Mouse (Mus musculus) right cerebral cortex, postnatal 25 days (tissue): ENCODE results near the gene Bcl2l11.
"Not testable (repeated sequence)": the region's sequence is repeated elsewhere in the genome, so short reads cannot be mapped to it uniquely, and the experiment has no call there.

ENCODE experiments used
- DNase-seq: peaks from one replicate; pipeline ENCODE4 v3.0.0; 2022

Gene Bcl2l11

GRCm38 (mm10) chr2:128176391-128177044, 50.7 kb downstream of the Bcl2l11 start:
- DNase-seq = no peak

GRCm38 (mm10) chr2:128177241-128177661, 51.4 kb downstream of the Bcl2l11 start:
- no peak for DNase-seq

- no peak for DNase-seq
Measured at GRCm38 (mm10) chr2:128179126-128179807, 53.4 kb downstream of the Bcl2l11 start.

GRCm38 (mm10) chr2:128179808-128180379, 54.1 kb downstream of the Bcl2l11 start:
- DNase-seq = no peak

- not testable (repeated sequence) for DNase-seq
Measured at GRCm38 (mm10) chr2:128182181-128182580, 56.3 kb downstream of the Bcl2l11 start.

- DNase-seq = no peak
Measured at GRCm38 (mm10) chr2:128182751-128183150, 56.9 kb downstream of the Bcl2l11 start.

GRCm38 (mm10) chr2:128183762-128184161, 57.9 kb downstream of the Bcl2l11 start:
- no peak for DNase-seq

- no peak for DNase-seq
Measured at GRCm38 (mm10) chr2:128185942-128186341, 60.1 kb downstream of the Bcl2l11 start.

- DNase-seq = no peak
Measured at GRCm38 (mm10) chr2:128187277-128187676, 61.4 kb downstream of the Bcl2l11 start.

GRCm38 (mm10) chr2:128188461-128188860, 62.6 kb downstream of the Bcl2l11 start:
- no peak for DNase-seq

GRCm38 (mm10) chr2:128189691-128190090, 63.9 kb downstream of the Bcl2l11 start:
- DNase-seq = no peak

- no peak for DNase-seq
Measured at GRCm38 (mm10) chr2:128190196-128190595, 64.4 kb downstream of the Bcl2l11 start.

- no peak for DNase-seq
Measured at GRCm38 (mm10) chr2:128193411-128193810, 67.6 kb downstream of the Bcl2l11 start.

GRCm38 (mm10) chr2:128197379-128197778, 71.5 kb downstream of the Bcl2l11 start:
- DNase-seq = no peak

- DNase-seq = no peak
Measured at GRCm38 (mm10) chr2:128203147-128203546, 77.3 kb downstream of the Bcl2l11 start.

- no peak for DNase-seq
Measured at GRCm38 (mm10) chr2:128203749-128204405, 78.0 kb downstream of the Bcl2l11 start.

- DNase-seq = no peak
Measured at GRCm38 (mm10) chr2:128208541-128208940, 82.7 kb downstream of the Bcl2l11 start.

GRCm38 (mm10) chr2:128209841-128210329, 84.0 kb downstream of the Bcl2l11 start:
- no peak for DNase-seq

- DNase-seq = no peak
Measured at GRCm38 (mm10) chr2:128210376-128210775, 84.5 kb downstream of the Bcl2l11 start.

- DNase-seq = no peak
Measured at GRCm38 (mm10) chr2:128211022-128211880, 85.4 kb downstream of the Bcl2l11 start.

GRCm38 (mm10) chr2:128211881-128212209, 86.0 kb downstream of the Bcl2l11 start:
- no peak for DNase-seq
